Mouse (Mus musculus): ENCODE results near the gene Spns2.

Gene Spns2

DNA sequence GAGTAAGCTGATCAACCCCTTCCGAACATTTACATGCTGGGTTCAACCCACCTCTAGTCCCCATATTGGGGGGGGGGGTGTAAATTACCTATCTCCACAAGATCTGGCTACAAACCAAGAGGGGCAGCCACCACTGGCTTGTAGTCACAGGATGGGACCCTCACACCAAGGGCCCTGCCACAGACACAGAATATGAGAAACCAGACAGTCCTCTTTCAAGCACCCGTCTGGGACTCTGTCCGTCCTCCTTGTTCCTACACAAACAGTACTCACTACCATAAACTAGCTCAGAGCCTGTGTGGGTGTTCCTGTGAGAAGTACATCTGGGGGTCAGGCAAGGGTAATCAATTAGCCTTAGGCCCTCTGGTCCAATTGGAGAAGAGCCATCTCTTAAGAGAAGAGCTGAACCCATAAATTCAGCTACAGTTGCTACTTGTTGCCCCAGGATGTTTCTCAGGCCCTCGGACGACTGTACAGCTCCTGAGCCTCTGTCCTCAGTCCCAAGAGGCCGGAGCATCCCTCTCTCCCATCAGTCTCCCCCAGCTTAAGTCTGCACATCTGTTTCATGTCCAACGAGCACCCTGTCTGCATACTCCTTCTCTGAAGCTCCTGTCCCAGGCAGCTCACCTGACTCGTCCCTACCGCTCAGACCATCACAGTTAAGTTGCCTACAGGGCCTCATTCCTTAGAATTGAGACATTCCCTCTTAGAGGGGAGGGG lies 81.1 kb downstream of the Spns2 start:
- no peak for DNase-seq

DNA sequence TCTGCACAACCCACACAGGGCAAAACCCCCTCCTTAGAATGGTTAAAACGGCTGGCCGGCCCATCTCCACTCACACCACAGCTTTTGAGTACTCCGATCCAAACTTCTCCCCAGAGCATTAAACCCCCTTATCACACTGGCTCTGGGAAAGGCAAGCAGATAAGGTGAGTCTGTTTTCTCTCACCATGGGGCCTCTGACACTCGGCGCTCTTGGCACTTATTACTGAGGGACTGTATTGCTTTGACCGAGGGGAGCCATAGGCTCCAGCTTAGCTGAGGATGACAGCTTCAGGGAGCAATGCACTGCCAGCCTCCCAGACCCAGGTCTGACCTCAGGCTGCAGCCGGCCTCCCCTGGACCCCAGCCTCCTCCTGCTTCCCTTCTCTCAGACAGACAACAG lies 82.1 kb downstream of the Spns2 start:
- no peak for DNase-seq

DNA sequence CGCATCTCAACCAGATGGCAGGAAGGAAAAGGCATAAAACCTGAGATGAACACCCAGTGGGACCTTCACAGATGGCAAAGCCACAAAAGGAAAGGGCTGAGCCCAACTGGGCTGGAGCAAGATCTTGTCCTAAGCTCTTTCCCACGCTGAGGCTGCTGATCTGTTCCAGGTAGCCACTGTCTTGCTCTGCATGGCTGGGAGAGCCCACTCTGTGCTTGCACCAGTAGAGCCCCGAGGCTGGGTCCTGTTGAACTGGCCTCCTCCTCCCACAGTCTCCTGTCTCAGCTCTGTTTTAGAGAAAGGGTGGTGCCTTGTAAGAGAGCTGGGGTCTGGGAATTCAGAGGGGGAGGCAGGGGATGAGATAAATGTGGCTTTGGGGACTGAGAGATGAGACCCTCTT lies 82.6 kb downstream of the Spns2 start:
- no peak for DNase-seq

DNA sequence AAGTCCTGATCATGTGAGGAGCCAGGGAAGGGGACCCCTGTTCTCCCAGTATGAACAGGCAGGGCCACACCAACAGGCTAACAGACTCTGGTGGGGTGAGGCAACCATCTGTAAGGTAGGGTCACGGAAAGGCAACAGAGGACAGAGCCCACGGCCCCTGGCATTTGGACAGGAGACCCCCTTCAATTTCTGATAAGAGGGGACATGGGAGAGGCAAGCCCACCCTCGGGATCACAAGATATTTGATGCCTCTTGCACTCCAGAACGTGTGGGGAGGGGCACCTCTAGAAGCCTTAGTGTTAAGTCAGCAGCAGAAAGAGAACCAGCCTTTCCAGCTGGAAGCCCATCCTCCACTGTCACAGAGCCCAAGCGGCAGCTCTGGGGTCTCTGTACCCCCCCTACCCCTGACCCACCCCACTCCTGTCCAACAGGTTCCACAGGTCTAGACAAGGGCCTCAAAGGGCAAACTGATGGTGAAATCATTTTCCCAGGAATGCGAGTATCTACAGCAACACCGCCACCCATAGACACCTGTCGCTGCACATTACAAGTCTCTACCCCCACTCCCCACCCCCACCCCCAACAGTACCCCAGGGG lies 83.5 kb downstream of the Spns2 start:
- no peak for DNase-seq

DNA sequence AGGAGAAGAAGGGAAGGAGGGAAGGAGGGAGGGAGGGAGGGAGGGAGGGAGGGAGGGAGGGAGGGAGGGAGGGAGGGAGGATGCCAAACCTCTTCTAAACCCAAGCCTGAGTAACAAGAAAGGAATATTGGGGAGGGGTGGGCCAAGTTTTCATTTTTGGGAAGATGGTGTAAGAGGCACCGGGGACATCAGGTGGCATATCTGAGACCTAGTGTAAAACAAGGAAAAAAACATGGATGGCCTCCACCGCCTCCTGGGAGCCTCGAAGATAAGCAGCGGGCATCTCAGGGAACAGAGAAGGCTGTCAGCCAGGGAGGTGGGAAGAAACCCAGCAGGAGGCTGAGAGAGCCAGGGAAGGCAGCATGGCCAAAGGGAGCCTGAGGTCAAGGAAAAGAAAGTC lies 84.2 kb downstream of the Spns2 start:
- DNase-seq: no peak

DNA sequence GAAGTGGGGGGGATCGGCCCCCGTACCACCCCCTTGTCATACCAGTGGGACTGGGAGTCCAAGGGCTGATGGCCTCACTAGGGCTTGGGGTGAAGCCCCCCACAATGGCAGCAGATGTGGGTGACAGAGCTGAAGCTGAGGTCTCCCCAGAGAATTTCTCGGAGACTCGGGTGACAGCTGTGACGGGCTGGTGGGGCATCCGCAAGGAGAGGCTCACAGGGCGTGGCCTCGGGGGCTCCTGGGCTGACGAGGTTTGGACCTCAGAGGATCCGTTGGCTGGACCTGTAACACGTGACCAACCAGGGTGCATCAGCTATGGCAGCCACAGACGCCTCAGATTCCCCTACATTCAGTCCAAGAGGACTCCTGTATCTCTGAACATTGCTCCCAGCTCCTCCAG lies 86.7 kb downstream of the Spns2 start:
- DNase-seq: no peak

DNA sequence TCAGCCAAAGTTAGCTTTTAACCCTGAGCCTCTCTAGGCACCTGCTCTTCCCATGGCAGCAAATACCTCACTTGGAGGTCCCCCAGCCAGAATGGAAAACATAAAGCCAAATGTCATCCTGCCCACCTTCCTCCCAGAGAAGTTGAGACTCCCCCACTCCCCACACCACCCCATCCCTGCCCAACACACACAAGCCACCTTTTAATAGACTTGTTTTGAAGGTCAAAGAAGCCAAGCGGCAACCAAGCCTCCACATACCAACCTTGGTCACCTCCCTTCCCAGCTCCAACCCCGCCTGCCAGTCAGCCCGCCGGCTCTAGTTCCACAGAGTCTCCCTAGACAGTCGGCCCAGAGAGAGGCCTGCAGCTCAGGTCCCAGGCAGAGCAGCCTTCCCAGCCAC lies 87.7 kb downstream of the Spns2 start:
- DNase-seq: peak; percentile 70
